Mouse (Mus musculus): ENCODE measurements around the gene Abcc6. TPM values are rescaled to one million over a fixed set of nuclear protein-coding genes. Genes with fewer than 3 reads are reported as not detected.

Gene Abcc6
- polyA plus RNA-seq, 1 experiment from 2014 or later = 0.86 TPM

DNA sequence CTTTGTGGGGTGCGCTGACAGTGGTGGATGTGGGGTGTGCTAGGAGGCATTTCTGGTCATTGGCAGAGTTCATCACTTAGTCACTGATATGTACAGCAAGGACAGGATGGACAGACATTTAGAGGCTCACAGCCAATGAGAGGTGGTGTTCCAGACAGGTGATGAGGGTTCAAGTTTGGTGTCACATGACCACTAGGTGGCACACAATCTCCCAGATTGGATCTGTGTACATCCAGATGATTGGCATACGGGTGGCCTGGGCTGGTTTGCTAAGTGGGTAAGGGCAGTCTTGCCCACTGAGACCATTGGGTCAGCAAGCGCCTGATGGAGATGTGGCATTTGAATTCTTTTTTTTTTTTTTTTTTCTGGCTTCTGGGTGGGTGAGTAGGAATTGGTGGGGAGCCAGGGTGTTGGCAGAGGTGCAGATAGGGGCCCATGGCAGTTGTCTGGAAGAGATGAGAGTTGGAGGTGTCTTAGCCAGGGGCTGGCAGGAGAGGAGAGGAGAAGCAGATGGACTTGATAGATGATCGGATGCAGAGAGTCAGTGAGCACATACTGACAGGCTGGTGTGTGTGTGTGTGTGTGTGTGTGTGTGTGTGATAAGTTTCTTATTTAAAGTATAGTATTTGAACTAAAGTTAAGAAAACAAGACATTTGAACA, 22.2 kb upstream of the Abcc6 start:
- H3K4me3 ChIP-seq (replicated peaks; ENCODE audit: low read length) = no peak overlapping the region
- H3K4me2 ChIP-seq (ENCODE audit: low read length) = no peak overlapping the region
- no peak overlapping the region for H3K9ac ChIP-seq (replicated peaks; ENCODE audit: low read depth, low read length)
- H3K27me3 ChIP-seq (replicated peaks; ENCODE audit: control insufficient read depth, insufficient read depth, low read length) = no peaks in the 10 kb centered on the region
- peaks cover 11% of the 10 kb centered on the region for H3K36me3 ChIP-seq (ENCODE audit: control insufficient read depth, insufficient read depth)
- no peak overlapping the region for H3K27ac ChIP-seq (ENCODE audit: low read length)
- 77% methylated on average over 4 of the region's 4 CpGs for WGBS
- no peaks in the 10 kb centered on the region for H3K9me3 ChIP-seq (ENCODE audit: control insufficient read depth, low read length)
- H3K4me1 ChIP-seq (replicated peaks; ENCODE audit: control insufficient read depth, insufficient read depth, low read length) = no peaks in the 10 kb centered on the region
- ATAC-seq = 0 out of 2 replicates have a peak, but pooled peaks have one; percentile 50

DNA sequence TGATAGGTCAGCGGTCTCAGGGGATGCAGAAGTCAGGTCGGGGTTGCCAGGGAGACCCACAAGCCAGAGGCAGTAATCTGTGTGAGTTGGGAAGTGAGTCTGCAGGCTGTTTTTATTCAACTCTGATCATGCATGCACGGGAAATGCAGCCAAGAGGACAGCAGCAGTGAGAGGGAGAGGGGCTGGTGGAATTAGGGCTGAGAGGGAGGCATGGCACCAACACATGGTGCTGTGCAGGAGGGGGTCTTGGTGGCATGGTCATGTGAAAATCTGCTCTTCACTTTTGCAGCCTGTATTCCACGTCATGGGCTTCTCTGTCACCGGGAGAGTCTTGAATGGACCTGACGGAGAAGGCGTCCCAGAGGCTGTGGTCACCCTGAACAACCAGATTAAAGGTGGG, 19.9 kb upstream of the Abcc6 start:
- H3K36me3 ChIP-seq (ENCODE audit: control insufficient read depth, insufficient read depth) = peaks cover 21% of the 10 kb centered on the region; the same call in 1 of the 2 replicates
- H3K9me3 ChIP-seq (ENCODE audit: control insufficient read depth, low read length) = no peaks in the 10 kb centered on the region
- no peak overlapping the region for H3K9ac ChIP-seq (replicated peaks; ENCODE audit: low read depth, low read length)
- no peak overlapping the region for H3K4me3 ChIP-seq (replicated peaks; ENCODE audit: low read length)
- no peaks in the 10 kb centered on the region for H3K4me1 ChIP-seq (replicated peaks; ENCODE audit: control insufficient read depth, insufficient read depth, low read length)
- H3K27ac ChIP-seq (ENCODE audit: low read length) = no peak overlapping the region
- ATAC-seq = no peak
- no peak overlapping the region for H3K4me2 ChIP-seq (ENCODE audit: low read length)
- 75% methylated on average over 7 of the region's 7 CpGs for WGBS
- no peaks in the 10 kb centered on the region for H3K27me3 ChIP-seq (replicated peaks; ENCODE audit: control insufficient read depth, insufficient read depth, low read length)

DNA sequence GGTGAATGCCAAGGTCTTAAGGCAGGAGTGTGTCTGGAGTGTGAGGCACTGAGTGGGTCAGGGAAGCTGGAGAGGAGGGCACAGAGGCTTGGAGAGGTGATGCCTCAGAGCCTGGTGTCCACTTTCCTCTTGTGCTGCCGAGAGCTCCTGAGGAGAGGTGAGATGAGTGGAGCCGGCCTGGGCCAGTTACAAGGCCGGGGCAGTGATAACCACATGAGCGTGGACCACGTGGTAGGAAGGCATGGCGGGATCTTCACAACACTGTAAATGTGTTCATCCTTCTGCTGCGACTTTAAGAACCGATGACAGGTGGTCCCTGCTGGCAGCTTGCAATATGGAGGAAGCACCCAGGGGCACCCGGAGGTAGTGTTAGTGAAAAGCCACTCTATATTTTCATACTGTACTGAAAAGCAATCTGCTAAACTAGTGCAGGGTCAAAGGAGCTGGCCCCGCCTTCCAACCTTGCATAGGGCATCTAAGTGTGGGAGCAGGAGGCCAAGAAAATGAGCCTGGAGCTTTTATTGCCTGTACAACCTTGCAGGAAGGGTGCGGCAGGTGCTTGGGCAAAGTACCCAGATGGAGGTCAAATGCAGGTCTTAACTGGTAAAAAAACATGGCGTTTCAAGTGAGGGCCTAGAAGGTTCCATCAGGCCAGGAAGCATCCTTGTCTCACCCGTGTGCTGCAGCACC, 17.9 kb upstream of the Abcc6 start:
- Histone ChIP-seq H3K4me2 (ENCODE audit: low read length) (no peak overlapping the region), H3K27ac (ENCODE audit: low read length) (no peak overlapping the region), H3K36me3 (ENCODE audit: control insufficient read depth, insufficient read depth) (peaks cover 21% of the 10 kb centered on the region; the same call in 1 of the 2 replicates), H3K27me3 (replicated peaks; ENCODE audit: control insufficient read depth, insufficient read depth, low read length) (no peaks in the 10 kb centered on the region), H3K4me1 (replicated peaks; ENCODE audit: control insufficient read depth, insufficient read depth, low read length) (no peaks in the 10 kb centered on the region), H3K9me3 (ENCODE audit: control insufficient read depth, low read length) (no peaks in the 10 kb centered on the region), H3K9ac (replicated peaks; ENCODE audit: low read depth, low read length) (no peak overlapping the region), H3K4me3 (replicated peaks; ENCODE audit: low read length) (no peak overlapping the region)
- no peak for ATAC-seq
- WGBS = 90% methylated on average over 13 of the region's 13 CpGs

DNA sequence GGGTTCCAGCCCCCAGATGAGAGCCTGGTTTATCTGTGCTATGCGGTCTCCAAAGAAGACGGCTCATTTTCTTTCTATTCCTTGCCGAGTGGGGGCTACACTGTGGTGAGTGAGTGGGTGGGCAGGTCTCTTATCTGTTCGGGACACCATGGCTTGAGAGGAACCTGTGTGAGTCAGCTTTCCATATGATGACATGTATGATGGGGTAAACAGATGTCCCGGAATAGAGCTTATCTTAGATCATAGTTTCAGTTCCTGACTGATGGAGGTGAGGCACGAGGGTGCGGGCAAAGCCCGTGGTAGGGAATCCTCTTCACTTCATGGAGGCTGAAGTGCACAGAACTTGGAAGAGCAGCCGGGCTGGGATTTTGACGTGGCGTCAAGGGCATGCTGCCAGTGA, 15.8 kb upstream of the Abcc6 start:
- Histone ChIP-seq H3K4me3 (replicated peaks; ENCODE audit: low read length) (no peak overlapping the region), H3K27ac (ENCODE audit: low read length) (no peak overlapping the region)

DNA sequence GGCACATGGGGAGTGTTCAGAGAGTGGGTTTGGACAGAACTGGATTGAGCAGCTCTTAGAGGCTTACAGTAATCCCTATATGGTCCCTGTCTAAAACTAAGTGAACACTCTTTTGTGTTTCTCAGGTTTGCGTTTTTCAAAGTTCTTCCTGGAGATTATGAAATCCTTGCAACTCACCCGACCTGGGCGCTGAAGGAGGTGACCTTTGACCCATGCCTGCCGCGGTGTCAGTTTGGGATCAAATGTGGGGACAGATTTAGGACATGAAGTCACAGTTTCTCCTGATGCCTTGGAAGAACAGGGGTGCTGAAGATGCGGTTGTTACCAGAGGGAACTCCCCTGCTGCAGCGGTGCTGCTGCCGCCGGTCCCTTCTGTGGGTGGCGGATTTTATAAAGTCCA, 14.0 kb upstream of the Abcc6 start:
- Histone ChIP-seq H3K4me2 (ENCODE audit: low read length) (no peak overlapping the region), H3K9me3 (ENCODE audit: control insufficient read depth, low read length) (no peaks in the 10 kb centered on the region), H3K27ac (ENCODE audit: low read length) (no peak overlapping the region), H3K4me3 (replicated peaks; ENCODE audit: low read length) (no peak overlapping the region), H3K4me1 (replicated peaks; ENCODE audit: control insufficient read depth, insufficient read depth, low read length) (no peaks in the 10 kb centered on the region), H3K9ac (replicated peaks; ENCODE audit: low read depth, low read length) (no peak overlapping the region), H3K36me3 (ENCODE audit: control insufficient read depth, insufficient read depth) (peaks cover 26% of the 10 kb centered on the region), H3K27me3 (replicated peaks; ENCODE audit: control insufficient read depth, insufficient read depth, low read length) (no peaks in the 10 kb centered on the region)
- 92% methylated on average over 10 of the region's 10 CpGs for WGBS
- no peak for ATAC-seq

More for the DNA sequence above, 15.8 kb upstream of the Abcc6 start:
- Histone ChIP-seq H3K36me3 (ENCODE audit: control insufficient read depth, insufficient read depth) (peaks cover 24% of the 10 kb centered on the region), H3K4me2 (ENCODE audit: low read length) (no peak overlapping the region), H3K9me3 (ENCODE audit: control insufficient read depth, low read length) (no peaks in the 10 kb centered on the region), H3K27me3 (replicated peaks; ENCODE audit: control insufficient read depth, insufficient read depth, low read length) (no peaks in the 10 kb centered on the region), H3K9ac (replicated peaks; ENCODE audit: low read depth, low read length) (no peak overlapping the region), H3K4me1 (replicated peaks; ENCODE audit: control insufficient read depth, insufficient read depth, low read length) (no peaks in the 10 kb centered on the region)
- no peak for ATAC-seq
- 94% methylated on average over 11 of the region's 11 CpGs for WGBS

DNA sequence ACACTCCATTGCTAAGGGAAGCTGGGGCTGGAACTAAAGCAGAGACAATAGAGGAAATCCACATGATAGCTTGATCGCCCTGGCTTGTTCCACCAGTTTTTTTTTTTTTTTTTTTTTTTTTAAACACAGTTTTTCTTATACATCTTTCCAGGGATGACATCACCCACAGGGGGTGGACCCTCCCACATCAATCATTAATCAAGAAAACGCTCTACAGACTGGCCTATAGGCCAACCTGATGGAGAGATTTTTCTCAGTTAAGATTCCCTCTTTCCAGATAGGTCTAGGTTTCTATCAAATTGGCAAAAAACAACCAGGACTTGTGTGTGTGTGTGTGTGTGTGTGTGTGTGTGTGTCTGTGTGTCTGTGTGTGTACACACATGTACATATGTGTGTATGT, 9.8 kb upstream of the Abcc6 start:
- 72% methylated on average over 2 of the region's 2 CpGs for WGBS
- H3K9ac ChIP-seq (replicated peaks; ENCODE audit: low read depth, low read length) = no peak overlapping the region

DNA sequence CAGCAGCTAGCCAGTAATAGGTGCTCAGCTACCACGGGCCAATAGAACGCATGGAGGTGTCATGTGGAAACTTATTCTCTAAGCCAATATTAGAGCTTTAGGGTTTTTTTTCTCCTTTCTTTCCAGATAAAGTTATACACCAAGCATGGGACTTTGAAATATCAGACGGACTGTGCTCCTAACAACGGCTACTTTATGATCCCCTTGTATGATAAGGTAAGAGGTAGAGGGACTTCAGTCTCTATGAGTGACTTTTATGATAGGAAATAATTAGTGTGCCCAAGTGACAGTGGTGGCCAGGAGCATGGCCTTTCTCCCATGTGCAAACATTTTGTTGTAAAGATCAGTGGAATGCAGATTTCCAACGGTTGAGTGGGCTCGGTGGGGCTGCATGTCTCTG, 7.3 kb upstream of the Abcc6 start:
- no peaks in the 10 kb centered on the region for H3K9me3 ChIP-seq (ENCODE audit: control insufficient read depth, low read length)
- no peaks in the 10 kb centered on the region for H3K27me3 ChIP-seq (replicated peaks; ENCODE audit: control insufficient read depth, insufficient read depth, low read length)
- no peak overlapping the region for H3K27ac ChIP-seq (ENCODE audit: low read length)
- no peak overlapping the region for H3K9ac ChIP-seq (replicated peaks; ENCODE audit: low read depth, low read length)
- peaks cover 13% of the 10 kb centered on the region for H3K36me3 ChIP-seq (ENCODE audit: control insufficient read depth, insufficient read depth)
- peaks cover 14% of the 10 kb centered on the region for H3K4me1 ChIP-seq (replicated peaks; ENCODE audit: control insufficient read depth, insufficient read depth, low read length)
- ATAC-seq = no peak
- WGBS = 94% methylated on average over 6 of the region's 6 CpGs
- H3K4me2 ChIP-seq (ENCODE audit: low read length) = no peak overlapping the region
- no peak overlapping the region for H3K4me3 ChIP-seq (replicated peaks; ENCODE audit: low read length)

More for the DNA sequence above, 9.8 kb upstream of the Abcc6 start:
- no peak overlapping the region for H3K27ac ChIP-seq (ENCODE audit: low read length)
- peaks cover 13% of the 10 kb centered on the region for H3K36me3 ChIP-seq (ENCODE audit: control insufficient read depth, insufficient read depth)
- ATAC-seq = no peak
- H3K4me1 ChIP-seq (replicated peaks; ENCODE audit: control insufficient read depth, insufficient read depth, low read length) = peaks cover 6% of the 10 kb centered on the region
- H3K4me3 ChIP-seq (replicated peaks; ENCODE audit: low read length) = no peak overlapping the region
- no peaks in the 10 kb centered on the region for H3K9me3 ChIP-seq (ENCODE audit: control insufficient read depth, low read length)
- no peak overlapping the region for H3K4me2 ChIP-seq (ENCODE audit: low read length)
- no peaks in the 10 kb centered on the region for H3K27me3 ChIP-seq (replicated peaks; ENCODE audit: control insufficient read depth, insufficient read depth, low read length)

DNA sequence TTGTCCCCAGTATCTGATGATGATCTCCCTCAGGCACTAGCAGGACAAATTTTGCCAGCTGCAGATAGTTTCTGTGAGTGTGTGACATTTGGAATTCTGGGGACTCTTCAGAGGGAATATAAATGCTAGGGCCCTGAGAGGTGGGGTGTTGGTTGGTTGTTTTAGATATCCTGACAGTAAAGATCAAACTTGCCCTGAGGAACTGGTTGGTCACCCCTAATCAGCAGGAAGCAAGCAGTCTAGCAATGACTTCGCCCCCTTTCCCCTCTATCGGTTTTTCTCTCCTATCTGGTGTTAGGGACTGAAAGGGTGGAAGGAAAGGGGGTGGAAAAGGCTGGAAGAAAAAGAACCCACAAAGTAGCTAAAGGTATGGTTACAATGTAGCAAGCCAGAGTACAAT, 5.4 kb upstream of the Abcc6 start:
- 96% methylated on average over 2 of the region's 2 CpGs for WGBS
- peaks cover 14% of the 10 kb centered on the region for H3K4me1 ChIP-seq (replicated peaks; ENCODE audit: control insufficient read depth, insufficient read depth, low read length)
- H3K9ac ChIP-seq (replicated peaks; ENCODE audit: low read depth, low read length) = no peak overlapping the region
- no peak overlapping the region for H3K4me2 ChIP-seq (ENCODE audit: low read length)
- ATAC-seq = no peak
- H3K27ac ChIP-seq (ENCODE audit: low read length) = no peak overlapping the region
- peaks cover 11% of the 10 kb centered on the region; the same call in 1 of the 2 replicates for H3K36me3 ChIP-seq (ENCODE audit: control insufficient read depth, insufficient read depth)
- H3K9me3 ChIP-seq (ENCODE audit: control insufficient read depth, low read length) = no peaks in the 10 kb centered on the region
- no peak overlapping the region for H3K4me3 ChIP-seq (replicated peaks; ENCODE audit: low read length)
- H3K27me3 ChIP-seq (replicated peaks; ENCODE audit: control insufficient read depth, insufficient read depth, low read length) = no peaks in the 10 kb centered on the region

DNA sequence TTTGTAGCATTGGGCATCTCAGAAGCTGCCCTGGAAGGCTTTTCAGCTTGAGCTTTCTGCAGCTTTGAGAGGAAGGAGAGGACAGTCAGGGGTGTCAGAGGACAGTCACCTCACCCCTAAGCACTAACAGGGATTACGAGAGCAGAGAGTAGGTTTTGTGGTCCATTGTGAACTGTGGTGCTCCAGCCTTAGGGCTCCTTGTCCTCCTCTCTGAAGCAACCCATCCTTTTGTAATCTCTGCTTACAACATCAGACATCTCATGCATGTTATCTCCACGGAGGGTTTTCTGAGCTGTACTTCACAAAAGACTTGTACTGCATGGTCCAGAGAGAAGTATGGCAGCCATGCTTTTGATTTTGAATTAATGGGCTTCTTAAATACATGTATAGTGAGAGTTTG, 4.9 kb upstream of the Abcc6 start:
- Histone ChIP-seq H3K4me2 (ENCODE audit: low read length) (peak overlapping the region; percentile 76), H3K9ac (replicated peaks; ENCODE audit: low read depth, low read length) (no peak overlapping the region), H3K4me3 (replicated peaks; ENCODE audit: low read length) (no peak overlapping the region), H3K36me3 (ENCODE audit: control insufficient read depth, insufficient read depth) (peaks cover 11% of the 10 kb centered on the region; the same call in 1 of the 2 replicates), H3K27me3 (replicated peaks; ENCODE audit: control insufficient read depth, insufficient read depth, low read length) (no peaks in the 10 kb centered on the region), H3K9me3 (ENCODE audit: control insufficient read depth, low read length) (no peaks in the 10 kb centered on the region), H3K27ac (ENCODE audit: low read length) (no peak overlapping the region), H3K4me1 (replicated peaks; ENCODE audit: control insufficient read depth, insufficient read depth, low read length) (peaks cover 14% of the 10 kb centered on the region)
- no peak for ATAC-seq
- WGBS = 93% methylated on average over 2 of the region's 2 CpGs
